ENCODE assay signal across 22 mouse cellular contexts in the genomic region with DNA sequence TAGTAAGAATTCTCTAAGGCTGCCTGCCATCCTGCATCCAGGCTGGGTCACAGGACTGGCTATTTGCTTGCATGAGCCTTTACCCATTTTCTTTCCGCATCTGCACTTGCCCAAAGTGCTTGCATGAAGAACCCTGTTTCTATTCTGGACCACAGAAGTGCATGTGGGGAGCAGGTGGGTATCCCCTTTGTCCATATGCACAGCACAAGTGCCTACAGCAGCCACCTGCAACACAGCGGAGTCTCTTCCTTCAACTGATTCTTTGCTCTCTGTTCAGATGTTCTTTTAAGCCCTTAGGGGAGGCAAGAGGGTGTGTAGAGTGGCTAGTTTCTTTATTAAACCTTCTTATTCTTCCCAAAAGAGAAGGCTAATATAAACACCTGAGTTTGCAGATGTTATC.
"Had no signal": no experiment of that assay in that cellular context is flagged by ENCODE, and none has a peak within 500 bp of the region (broad histone marks: within the 10 kb centered on the region; RNA-seq: fewer than 3 reads in every experiment).

No protein-coding gene starts in this region.

- H3K9ac ChIP-seq: limb, embryonic 13.5 days; liver, embryonic 12.5 days; liver, embryonic 15.5 days; lung, embryonic 15.5 days; stomach, embryonic 15.5 days had no signal

- H3K27me3 ChIP-seq: limb, embryonic 13.5 days; liver, embryonic 15.5 days; stomach, embryonic 15.5 days had no signal

- H3K4me1 ChIP-seq: limb, embryonic 10.5 days; limb, embryonic 13.5 days; liver, embryonic 15.5 days; lung, embryonic 15.5 days; midbrain, embryonic 10.5 days; stomach, embryonic 15.5 days had no signal

- ATAC-seq: intestine, embryonic 16.5 days; liver, embryonic 12.5 days had no signal

- H3K4me3 ChIP-seq: layer of hippocampus, adult 2 months; limb, embryonic 10.5 days; limb, embryonic 13.5 days; liver, embryonic 12.5 days; liver, embryonic 15.5 days; lung, embryonic 15.5 days; megakaryocyte, embryonic 14.5 days; midbrain, embryonic 10.5 days; stomach, embryonic 15.5 days had no signal

- H3K4me2 ChIP-seq: limb, embryonic 13.5 days; liver, embryonic 12.5 days; liver, embryonic 15.5 days; lung, embryonic 15.5 days; stomach, embryonic 15.5 days had no signal

- H3K36me3 ChIP-seq: limb, embryonic 10.5 days; limb, embryonic 13.5 days; liver, embryonic 12.5 days; liver, embryonic 15.5 days; lung, embryonic 15.5 days; midbrain, embryonic 10.5 days; stomach, embryonic 15.5 days had no signal

- H3K9me3 ChIP-seq: limb, embryonic 10.5 days; limb, embryonic 13.5 days; liver, embryonic 12.5 days; liver, embryonic 15.5 days; lung, embryonic 15.5 days; midbrain, embryonic 10.5 days; stomach, embryonic 15.5 days had no signal

- DNase-seq: kidney, adult 18-20 months; kidney, adult 9 months; kidney, postnatal 25 days; layer of hippocampus, adult 9-11 months; liver; lung, adult 18-20 months; lung, postnatal 10 days; lung, postnatal 36 days; midbrain, embryonic 14.5 days; right cerebral cortex, adult 18-20 months; right cerebral cortex, postnatal 14 days; spleen, adult 18-20 months had no signal

- H3K27ac ChIP-seq: layer of hippocampus, adult 2 months; limb, embryonic 10.5 days; limb, embryonic 13.5 days; liver, embryonic 12.5 days; liver, embryonic 15.5 days; lung, embryonic 15.5 days; midbrain, embryonic 10.5 days; stomach, embryonic 15.5 days had no signal
